Mouse (Mus musculus) liver, embryonic 16.5 days (tissue): Measurements from ENCODE around the gene Gm17949. TPM values are rescaled to one million over a fixed set of nuclear protein-coding genes. Genes with fewer than 3 reads are reported as not detected.

ENCODE experiments used
- ATAC-seq: fragments of 200-750 bp; cut with Nextera tagmentation; 2 replicates; pipeline ENCODE4 v1.8.0; 2017; ENCODE audit warnings: low read depth, mild to moderate bottlenecking, moderate number of reproducible peaks, moderate library complexity
- H3K27ac ChIP-seq: fragments of 300-500 bp; sonication (generic); 2 replicates; pipeline ENCODE4 v1.5.1; 2014; ENCODE audit warnings: mild to moderate bottlenecking, low read length
- H3K27me3 ChIP-seq: fragments of 300-500 bp; sonication (generic); 2 replicates; pipeline ENCODE4 v1.6.1; 2014; ENCODE audit warnings: low read depth, low read length, mixed read lengths; ENCODE audit not compliant: control insufficient read depth, insufficient read depth
- H3K36me3 ChIP-seq: fragments of 300-500 bp; sonication (generic); 2 replicates; pipeline ENCODE4 v1.6.1; 2014; ENCODE audit warnings: mild to moderate bottlenecking; ENCODE audit not compliant: control insufficient read depth, insufficient read depth
- H3K4me1 ChIP-seq: fragments of 300-500 bp; sonication (generic); 2 replicates; pipeline ENCODE4 v1.6.1; 2014; ENCODE audit warnings: low read depth, low read length, mixed read lengths; ENCODE audit not compliant: control insufficient read depth
- H3K4me2 ChIP-seq: fragments of 300-500 bp; sonication (generic); 2 replicates; pipeline ENCODE4 v1.6.1; 2014; ENCODE audit warnings: low read depth, low read length, mixed read lengths
- H3K4me3 ChIP-seq: fragments of 300-500 bp; sonication (generic); 2 replicates; pipeline ENCODE4 v1.5.1; 2014; ENCODE audit warnings: low read depth, mild to moderate bottlenecking, low read length
- H3K9ac ChIP-seq: fragments of 300-500 bp; sonication (generic); 2 replicates; pipeline ENCODE4 v1.6.1; 2014; ENCODE audit warnings: low read depth, low read length
- H3K9me3 ChIP-seq: fragments of 300-500 bp; sonication (generic); replicated peaks from 2 replicates; pipeline ENCODE4 v1.6.1; 2016; ENCODE audit warnings: low read length; ENCODE audit not compliant: control insufficient read depth
- WGBS: fragments of 180-500 bp; shearing (Covaris S2); extraction: QIAGEN DNeasy Blood & Tissue Kit; methylation state at CpG from one replicate; pipeline ENCODE4 v1.1.7; 2014; ENCODE audit not compliant: insufficient replicate concordance; 5-methylcytosine and 5-hydroxymethylcytosine counted together
- polyA plus RNA-seq: library from polyadenylated mRNA; unstranded; fragments of >200 nt; fragmentation: Nextera tagmentation; extraction: Ambion mirVana; gene quantifications from 2 replicates; pipeline ENCODE4 v1.2.1, GENCODE M21; 2015

The Gm17949 gene
- polyA plus RNA-seq, 1 experiment from 2014 or later, result 0.21 TPM

DNA sequence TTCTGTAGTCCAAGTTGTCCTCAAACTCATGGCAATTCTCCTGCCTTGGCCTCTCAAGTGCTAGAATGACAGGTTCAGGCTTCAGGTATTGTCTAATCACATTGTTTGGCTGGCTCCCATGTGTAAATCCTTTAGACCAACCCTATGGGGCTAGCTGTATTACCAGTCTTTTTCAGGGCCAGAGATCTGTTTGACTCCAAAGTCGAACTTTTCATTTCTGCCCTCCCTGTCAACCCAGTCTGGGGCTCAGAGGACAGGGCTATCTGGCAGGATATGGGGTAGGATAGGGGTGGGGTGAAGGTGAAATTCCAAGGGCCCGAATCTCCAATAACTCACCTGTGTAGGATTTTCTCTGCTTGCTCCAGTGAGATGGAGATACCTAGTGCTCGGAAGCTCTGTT, 45.0 kb downstream of the Gm17949 start:
- Histone ChIP-seq H3K4me1 (peaks cover 12% of the 10 kb centered on the region), H3K27me3 (peaks cover 21% of the 10 kb centered on the region), H3K9ac (no peak overlapping the region), H3K4me3 (no peak overlapping the region), H3K9me3 (no peaks in the 10 kb centered on the region), H3K4me2 (no peak overlapping the region), H3K36me3 (peaks cover 8% of the 10 kb centered on the region), H3K27ac (peak overlapping the region; percentile 21; the same call in 1 of the 2 replicates)
- 48% methylated on average over 3 of the region's 3 CpGs for WGBS
- peak; percentile 34 for ATAC-seq

GRCm38 (mm10) chr17:57058891-57059485, 47.7 kb downstream of the Gm17949 start, which contains the start of gene Crb3:
TSS of gene Crb3 (plus strand) at chr17:57059105.
- 4% methylated on average over 21 of the region's 22 CpGs for WGBS
- no peak for ATAC-seq
- Histone ChIP-seq H3K9me3 (no peaks in the 10 kb centered on the region), H3K4me3 (peak within 1 kb of the TSS; percentile 65), H3K4me1 (peaks cover 19% of the 10 kb centered on the region), H3K27me3 (peaks cover 45% of the 10 kb centered on the region), H3K4me2 (peak within 1 kb of the TSS; percentile 90), H3K9ac (peak within 1 kb of the TSS; percentile 63), H3K36me3 (no peaks in the 10 kb centered on the region), H3K27ac (peak within 1 kb of the TSS; percentile 75)

DNA sequence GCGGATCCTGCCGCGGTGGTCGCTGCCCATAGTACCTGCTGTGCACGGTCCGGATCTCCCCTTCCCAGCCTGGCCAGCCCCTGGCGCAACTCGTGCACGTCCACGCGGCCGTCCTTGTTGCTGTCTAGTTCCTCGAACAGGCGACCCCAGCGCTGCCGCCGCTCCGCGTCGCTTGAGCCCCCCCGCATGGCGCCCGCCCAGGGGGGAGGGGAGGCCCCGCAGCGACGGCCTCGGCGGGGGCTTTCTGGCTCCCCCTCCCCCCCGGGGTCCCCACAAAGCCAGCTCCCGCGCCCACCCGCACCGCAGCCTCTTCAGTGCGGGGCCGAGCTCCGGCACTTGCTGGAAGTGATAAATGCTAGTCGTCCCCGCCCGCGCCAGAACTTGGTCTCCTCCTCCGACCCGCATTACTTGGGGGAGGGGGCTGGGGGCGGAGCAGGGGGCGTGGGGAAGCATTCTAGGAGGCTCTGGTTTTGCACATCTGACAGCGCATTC, 48.3 kb downstream of the Gm17949 start, which contains the start of gene Slc25a23:
Gene Slc25a23 (minus strand): TSS at position 378 of the 492 bp plus-strand sequence.
- ATAC-seq, result peak; percentile 33
- Histone ChIP-seq H3K36me3 (no peaks in the 10 kb centered on the region), H3K27ac (peak within 1 kb of the TSS; percentile 75), H3K9ac (peak within 1 kb of the TSS; percentile 63), H3K27me3 (peaks cover 45% of the 10 kb centered on the region), H3K4me1 (peaks cover 19% of the 10 kb centered on the region), H3K4me3 (peak within 1 kb of the TSS; percentile 65), H3K9me3 (no peaks in the 10 kb centered on the region), H3K4me2 (peak within 1 kb of the TSS; percentile 90)
- WGBS, result under 1% methylated on average over 39 of the region's 45 CpGs

GRCm38 (mm10) chr17:57060231-57060801, 49.0 kb downstream of the Gm17949 start:
- Histone ChIP-seq H3K27me3 (peaks cover 45% of the 10 kb centered on the region), H3K4me1 (peaks cover 19% of the 10 kb centered on the region), H3K4me3 (peak overlapping the region; percentile 65), H3K27ac (peak overlapping the region; percentile 75), H3K4me2 (peak overlapping the region; percentile 90), H3K9me3 (no peaks in the 10 kb centered on the region), H3K36me3 (no peaks in the 10 kb centered on the region), H3K9ac (peak overlapping the region; percentile 63)
- under 1% methylated on average over 44 of the region's 44 CpGs for WGBS
- peak; percentile 81 for ATAC-seq

GRCm38 (mm10) chr17:57061069-57061468, 49.8 kb downstream of the Gm17949 start:
- Histone ChIP-seq H3K4me1 (peaks cover 19% of the 10 kb centered on the region), H3K27ac (no peak overlapping the region), H3K9ac (no peak overlapping the region), H3K9me3 (no peaks in the 10 kb centered on the region), H3K4me3 (no peak overlapping the region), H3K36me3 (no peaks in the 10 kb centered on the region), H3K27me3 (peaks cover 45% of the 10 kb centered on the region), H3K4me2 (peak overlapping the region; percentile 90)
- no peak for ATAC-seq
- 43% methylated on average over 10 of the region's 10 CpGs for WGBS

DNA sequence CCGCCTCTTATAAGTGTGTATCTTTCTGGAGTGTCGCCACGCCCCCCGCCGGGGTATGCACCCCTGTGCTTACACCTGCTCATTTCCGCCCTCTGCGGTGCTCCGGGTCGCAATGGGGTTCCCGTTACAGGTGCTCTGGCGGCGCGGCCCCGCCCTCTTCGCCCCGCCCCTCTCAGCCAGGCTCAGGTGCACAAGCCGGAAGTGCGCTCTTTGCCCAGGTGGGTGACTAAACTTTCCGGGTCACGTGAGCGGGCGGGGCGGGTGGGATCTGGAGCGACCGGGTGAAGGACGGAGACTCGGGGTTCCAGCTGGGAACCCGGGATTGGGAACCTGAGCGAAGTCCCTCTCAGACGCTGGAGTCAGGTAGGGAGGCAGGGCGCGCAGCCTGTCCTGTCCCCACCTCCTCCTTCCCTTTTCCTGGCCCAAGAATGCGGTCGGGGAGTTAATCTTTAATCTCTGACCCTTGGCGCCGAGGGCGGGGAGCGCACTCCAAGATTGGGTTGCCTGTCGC, 50.8 kb downstream of the Gm17949 start:
- peak; percentile 12 for ATAC-seq
- Histone ChIP-seq H3K4me1 (peaks cover 24% of the 10 kb centered on the region), H3K9me3 (no peaks in the 10 kb centered on the region), H3K4me2 (peak overlapping the region; percentile 51), H3K27me3 (peaks cover 45% of the 10 kb centered on the region), H3K9ac (no peak overlapping the region; the same call in 1 of the 2 replicates), H3K27ac (peak overlapping the region; percentile 48; the same call in 1 of the 2 replicates), H3K36me3 (no peaks in the 10 kb centered on the region), H3K4me3 (peak overlapping the region; percentile 57)
- WGBS, result 1% methylated on average over 39 of the region's 39 CpGs

DNA sequence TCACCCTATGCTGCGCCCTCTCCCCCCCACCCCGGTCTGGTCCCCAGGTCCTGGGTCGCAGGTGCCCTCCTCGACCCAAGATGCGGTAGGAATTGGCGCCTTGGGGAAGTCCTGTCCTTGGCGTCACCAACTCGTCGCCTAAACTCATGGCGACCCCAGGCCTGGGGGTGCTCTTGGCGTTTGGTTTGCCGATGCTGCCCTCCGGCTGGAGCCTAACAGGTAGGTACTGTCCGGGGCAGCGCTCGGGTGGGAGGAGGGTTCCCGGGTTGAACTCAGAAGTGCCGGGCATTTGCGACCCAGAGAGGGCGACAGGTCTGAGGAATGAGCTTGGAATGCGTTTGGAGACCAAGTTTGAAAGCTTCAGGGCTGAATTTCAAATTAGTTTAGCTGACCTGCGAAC, 51.3 kb downstream of the Gm17949 start:
- Histone ChIP-seq H3K9ac (peak overlapping the region; percentile 50), H3K9me3 (no peaks in the 10 kb centered on the region), H3K27me3 (peaks cover 45% of the 10 kb centered on the region), H3K4me3 (peak overlapping the region; percentile 57), H3K27ac (peak overlapping the region; percentile 48; the same call in 1 of the 2 replicates), H3K4me2 (peak overlapping the region; percentile 51), H3K36me3 (no peaks in the 10 kb centered on the region), H3K4me1 (peaks cover 24% of the 10 kb centered on the region)
- no peak for ATAC-seq
- 2% methylated on average over 22 of the region's 22 CpGs for WGBS

GRCm38 (mm10) chr17:57063031-57063430, 51.8 kb downstream of the Gm17949 start:
- Histone ChIP-seq H3K27me3 (peaks cover 45% of the 10 kb centered on the region), H3K4me3 (peak overlapping the region; percentile 57), H3K4me1 (peaks cover 24% of the 10 kb centered on the region), H3K9me3 (no peaks in the 10 kb centered on the region), H3K4me2 (peak overlapping the region; percentile 36; the same call in 1 of the 2 replicates), H3K36me3 (no peaks in the 10 kb centered on the region), H3K27ac (no peak overlapping the region), H3K9ac (no peak overlapping the region; the same call in 1 of the 2 replicates)
- ATAC-seq, result no peak
- WGBS, result 27% methylated on average over 8 of the region's 8 CpGs

- Histone ChIP-seq H3K27me3 (peaks cover 17% of the 10 kb centered on the region), H3K4me2 (no peak overlapping the region), H3K4me1 (peaks cover 7% of the 10 kb centered on the region; the same call in 1 of the 2 replicates), H3K36me3 (no peaks in the 10 kb centered on the region), H3K4me3 (no peak overlapping the region), H3K9ac (no peak overlapping the region), H3K9me3 (no peaks in the 10 kb centered on the region), H3K27ac (no peak overlapping the region)
- no peak for ATAC-seq
- WGBS, result 22% methylated on average over 5 of the region's 5 CpGs
Observed at GRCm38 (mm10) chr17:57066908-57067307, 55.6 kb downstream of the Gm17949 start.
